Mouse (Mus musculus): ENCODE data around the gene Osbpl2.
A peak's percentile ranks its signal among the peaks of the same experiment; 100 is the strongest.

Gene Osbpl2

DNA sequence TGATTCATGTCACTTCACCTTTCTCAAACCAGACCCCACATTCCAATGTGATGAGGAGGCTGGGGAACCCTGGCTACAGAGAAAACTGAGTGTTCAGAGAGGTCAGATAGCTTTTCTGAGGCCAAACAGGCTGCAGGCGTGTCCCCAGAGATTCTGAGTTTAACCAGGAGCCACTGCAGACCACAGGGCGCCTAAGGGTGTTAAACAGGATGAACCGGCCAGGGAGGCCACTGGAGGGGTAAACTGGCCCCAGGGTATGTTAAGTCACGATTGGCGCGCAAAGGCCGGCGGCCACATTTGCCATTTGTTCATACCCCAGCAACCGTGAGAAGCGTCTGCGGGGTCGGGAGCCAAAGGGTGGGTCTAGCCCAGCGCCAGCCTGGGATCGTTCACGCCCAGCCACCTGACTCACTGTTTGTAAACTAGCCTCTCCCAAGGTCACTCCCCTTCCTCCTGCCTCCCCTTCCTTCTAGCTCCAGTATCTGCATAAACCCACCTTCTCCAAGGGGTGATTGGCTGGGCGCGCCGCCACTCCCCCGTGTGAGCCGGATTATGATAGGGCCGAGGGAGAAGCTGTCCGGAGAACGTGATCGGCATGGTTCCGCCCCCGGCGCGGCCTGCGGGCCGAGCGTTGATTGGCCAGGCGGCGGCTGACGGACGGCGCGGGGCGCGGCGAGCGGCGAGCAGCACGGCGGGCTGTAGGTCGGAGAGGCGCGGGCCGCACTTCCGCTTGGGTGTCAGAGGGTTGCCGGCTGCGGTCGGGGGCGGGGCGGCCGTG, at the start of gene Osbpl2:
Osbpl2 (plus strand) TSS at position 646 of the 778 bp plus-strand sequence.
- DNase-seq: peak; percentile 100

DNA sequence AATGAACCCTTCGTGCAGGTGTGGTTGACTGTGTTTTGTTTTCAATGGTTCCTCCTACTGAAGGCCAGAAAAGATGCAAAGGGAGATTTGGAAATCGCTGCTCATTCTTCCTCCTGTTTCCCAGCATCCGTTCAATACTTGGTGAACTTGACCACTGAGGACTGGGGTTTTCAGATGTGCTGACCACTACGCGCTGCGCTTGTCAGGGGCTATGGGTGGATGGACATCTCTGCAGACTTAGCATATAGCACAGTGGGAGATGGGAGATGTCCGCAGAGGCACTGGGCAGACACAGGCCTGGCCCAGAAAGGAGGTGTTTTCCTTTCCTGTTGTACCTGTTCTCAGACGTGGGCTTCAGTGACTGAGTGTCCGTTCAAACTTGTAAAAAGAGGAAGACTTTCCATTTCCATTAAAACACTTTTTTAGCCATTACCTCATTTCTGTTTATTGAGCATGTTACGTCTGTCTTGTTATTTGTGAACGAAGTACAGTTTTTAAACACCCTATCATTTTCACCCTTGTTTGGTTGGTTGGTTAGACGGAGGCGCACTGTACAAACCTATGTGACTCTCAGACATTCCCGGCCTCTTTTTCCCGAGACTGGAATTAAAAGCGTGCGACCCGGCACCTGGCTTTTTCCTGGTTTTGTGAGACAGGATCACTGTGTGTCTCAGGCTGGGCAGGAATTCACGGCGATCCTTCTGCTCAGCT, 49.2 kb upstream of the Osbpl2 start:
- no peak for DNase-seq

DNA sequence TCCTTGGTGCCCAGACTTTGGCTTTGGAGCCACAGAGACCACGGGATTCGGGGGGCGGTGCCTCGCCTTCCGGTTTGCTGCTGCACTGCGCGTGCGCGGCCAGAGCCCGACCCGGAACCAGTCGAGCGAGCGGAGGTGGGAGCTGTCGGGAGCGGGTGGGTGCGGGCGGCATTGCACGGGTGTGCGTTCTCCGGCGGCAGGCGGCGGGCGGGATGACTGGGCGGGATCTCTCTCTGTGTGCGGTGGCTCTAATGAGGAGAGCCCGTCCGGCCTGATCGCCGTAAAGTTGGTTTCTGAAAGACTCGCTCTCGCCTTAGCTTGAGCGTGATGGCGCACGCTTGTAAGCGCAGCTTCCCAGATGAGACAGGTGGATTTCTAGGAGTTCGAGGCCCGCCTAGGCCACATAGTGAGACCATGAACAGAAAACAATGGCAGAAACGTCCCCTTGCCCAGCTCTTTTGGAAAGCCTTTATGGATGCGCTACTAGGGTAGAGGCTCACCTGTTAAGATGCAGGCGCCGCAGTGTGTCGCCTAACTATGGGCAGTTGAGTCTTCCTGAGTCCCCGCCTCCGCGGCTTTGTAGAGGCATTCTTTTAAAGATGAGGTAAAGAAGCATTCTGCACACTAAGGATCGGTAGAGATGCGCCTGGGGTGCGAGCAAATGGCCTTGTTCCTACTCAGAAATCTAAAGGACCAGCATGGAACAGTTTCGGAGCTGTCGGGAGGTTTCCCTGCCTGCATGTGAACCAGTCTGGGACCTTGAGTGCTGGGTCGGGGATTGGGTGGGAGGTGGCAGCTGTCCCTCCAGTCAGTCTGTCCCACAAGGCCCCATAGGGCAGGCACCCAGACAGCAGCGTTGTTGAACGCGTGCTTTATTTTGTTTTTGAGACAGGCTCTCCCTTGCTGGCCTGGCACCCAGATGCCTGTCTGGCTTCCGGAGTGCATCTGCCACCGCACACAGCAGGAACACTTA, 48.3 kb upstream of the Osbpl2 start, which contains the start of gene Mtg2:
Mtg2 (plus strand) TSS at position 108 of the 973 bp plus-strand sequence.
- peak; percentile 96 for DNase-seq

DNA sequence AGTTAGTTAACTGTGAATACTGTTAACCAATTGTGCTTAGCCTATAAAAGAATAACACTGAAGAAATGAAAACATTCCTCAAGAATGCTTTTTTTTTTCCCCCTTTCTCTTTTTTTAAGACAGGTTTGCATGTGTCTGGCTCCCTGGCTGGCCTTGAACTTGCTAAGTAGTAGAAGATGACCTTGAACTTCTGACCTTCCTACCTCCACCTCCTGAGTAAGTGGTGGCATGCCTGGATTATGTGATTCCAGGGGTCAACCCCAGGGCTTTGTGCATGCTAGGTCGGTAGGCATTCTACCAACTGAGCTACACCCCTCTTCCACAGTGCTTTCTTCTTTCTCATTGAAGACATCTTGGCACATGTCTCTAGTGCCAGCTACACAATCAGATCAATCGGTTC, 47.4 kb upstream of the Osbpl2 start:
- DNase-seq: no peak

DNA sequence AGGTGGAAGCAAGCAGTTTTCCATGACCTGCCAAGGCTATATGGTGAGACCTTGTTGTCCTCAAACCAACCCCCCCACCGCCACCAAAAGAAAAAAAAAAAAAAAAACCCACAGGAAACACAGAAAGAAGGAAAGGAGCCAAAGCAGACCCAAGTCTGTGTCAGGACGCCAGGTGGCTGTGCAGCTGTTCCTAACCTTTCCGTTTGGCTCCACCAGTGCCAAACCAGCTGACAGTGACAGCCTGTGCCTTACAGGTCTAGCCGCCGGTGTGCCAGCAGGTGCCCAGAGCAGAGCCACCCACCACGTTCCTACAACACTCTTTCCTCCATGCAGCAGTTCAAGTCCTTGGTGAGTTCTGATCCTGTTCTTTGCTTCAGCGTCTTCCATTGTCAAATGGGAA, 46.2 kb upstream of the Osbpl2 start:
- DNase-seq: no peak

DNA sequence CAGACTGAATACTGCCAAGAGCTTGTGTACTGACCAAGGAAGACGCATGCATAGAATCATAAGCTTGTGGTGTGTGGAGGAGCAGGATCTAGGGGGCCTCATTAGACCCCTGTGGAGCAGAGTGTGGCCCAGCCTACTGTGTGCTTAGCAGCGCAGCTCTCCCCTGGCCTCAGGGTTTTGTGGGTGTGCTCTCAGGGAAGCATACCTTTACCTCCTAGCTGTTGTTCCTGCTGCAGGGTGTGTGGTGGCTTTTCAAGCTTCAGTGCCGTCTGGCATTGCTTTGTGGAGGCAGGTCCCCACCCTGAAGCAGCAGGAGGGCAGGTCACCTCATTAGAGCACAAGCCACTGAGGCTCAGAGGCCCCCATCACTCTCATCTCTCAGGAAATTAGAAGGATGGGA, 41.5 kb upstream of the Osbpl2 start:
- no peak for DNase-seq

DNA sequence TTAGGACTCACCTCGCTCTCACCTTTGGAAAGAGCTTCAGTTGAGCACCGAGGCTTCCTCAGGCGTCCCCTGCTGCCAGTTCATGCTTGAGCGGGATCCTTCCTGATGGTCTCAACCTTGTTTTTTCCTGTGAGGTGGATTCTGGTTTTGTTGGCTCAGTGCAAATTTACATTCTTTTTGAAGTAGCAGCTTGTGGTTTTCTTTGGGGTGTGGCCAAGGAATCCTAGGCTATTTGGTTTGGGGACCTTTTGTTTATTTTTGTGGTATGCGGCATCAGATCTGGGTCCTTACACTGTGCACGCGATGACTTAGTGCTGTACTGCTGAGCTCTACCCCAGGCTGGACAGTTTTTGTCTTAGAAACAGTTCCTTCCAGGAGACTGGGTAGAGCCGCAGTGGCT, 38.4 kb upstream of the Osbpl2 start:
- DNase-seq: no peak

DNA sequence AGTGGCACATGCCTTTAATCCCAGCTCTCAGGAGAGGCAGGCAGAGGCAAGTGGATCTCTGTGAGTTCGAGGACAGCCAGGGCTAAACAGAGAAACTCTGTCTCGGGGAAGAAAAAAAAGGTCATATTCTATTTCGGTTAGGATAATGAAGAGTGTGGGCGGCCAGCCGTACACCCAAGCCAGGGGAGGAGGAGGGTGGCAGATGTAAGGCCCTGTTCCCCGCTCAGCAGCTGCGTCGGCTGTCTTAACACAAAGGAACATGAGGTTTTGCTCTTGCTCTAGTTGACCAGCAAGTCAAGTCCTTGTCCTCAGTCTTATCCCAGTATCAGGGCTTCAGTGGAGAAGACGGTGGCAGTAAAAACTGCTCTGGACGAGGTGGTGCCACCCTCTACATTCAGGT, 36.0 kb upstream of the Osbpl2 start:
- DNase-seq: no peak

DNA sequence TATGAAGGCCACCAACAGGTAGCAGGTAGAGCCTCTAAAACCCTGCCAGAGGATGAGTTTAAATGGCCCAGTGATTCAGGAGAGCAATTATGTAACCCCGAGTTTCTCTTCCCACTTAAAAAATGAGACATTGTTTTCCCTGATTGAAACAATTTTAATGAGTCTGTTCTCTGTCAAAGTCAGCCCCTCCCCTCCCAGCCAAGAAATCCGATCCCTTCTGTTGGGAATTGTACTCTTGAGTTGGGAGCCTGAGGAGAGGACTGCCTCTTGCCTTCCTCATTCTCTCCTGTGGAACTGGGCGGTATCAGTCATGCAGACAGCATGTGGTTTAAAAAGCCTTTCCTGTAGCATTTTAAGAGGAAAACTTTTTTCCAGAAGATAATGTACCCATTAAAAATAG, 34.5 kb upstream of the Osbpl2 start:
- DNase-seq: no peak

DNA sequence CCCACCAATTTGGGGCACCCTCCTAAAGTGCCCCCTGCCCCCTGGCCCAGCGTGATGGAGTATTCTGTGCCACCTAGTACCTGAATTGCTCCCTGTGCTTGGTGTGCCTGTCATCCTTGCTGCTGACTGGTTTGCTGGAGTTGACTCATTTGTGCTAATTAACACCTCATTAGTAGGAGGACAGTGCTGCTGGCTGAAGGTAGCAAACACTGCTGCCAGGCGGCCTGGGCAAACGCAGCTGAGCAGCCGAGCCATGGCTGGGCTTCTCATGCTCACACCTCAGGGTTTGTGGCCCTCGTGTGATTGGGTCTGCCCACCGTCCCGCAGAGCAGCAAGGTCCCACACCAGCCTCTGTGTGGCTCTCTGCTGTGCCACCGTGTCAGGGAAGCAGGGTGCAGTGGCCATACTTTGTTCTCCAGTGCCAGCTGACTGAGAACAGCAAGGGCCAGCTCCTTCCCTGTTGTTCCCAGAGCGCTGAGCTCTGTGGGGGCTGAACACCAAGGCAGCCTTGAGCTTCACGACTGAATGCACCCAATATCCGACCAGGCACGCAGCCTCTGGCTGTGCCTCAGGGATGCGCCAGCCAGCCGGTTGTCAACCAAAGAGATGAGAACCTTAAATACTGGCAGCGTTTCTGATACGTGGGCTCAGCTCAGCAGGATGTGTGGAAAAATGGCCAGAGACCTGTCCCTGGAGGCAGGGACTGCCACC, 33.0 kb upstream of the Osbpl2 start:
- DNase-seq: no peak

DNA sequence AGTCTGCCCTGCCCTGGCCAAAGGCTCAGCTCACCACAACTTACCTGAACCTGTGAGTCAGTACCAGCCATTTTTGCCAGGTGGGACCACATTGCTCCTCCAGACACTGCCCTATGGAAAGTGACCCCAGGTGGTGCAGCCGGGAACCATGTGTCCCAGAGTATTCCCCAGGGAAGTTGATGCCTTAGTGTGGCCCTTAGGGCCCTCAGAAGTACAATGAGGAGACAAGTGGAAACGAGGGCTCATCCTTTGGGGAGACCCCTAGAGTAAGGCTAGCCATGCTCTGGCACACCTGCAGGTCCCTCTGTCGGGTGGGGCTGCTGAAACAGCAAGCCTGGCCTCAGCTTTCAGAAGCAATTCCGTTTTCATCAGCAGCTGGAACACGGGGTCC, 32.5 kb upstream of the Osbpl2 start:
- DNase-seq: no peak

DNA sequence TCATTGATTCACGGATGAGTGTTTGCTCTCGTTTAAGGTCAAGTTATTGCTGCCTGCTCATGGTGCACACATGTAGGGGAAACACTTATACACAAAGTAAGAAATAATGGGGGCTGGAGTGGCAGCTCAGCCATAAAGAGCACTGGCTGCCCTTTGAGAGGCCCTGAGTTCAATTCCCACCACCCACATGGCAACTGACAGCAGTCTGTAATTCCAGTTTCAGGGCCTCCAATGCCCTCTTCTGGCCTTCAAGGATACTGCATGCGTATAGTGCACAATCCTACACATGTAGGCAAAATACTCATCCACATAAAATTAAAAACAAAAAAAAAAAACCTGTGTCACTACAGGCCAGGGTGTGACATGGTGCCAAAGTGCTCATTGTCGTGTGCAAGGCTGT, 31.6 kb upstream of the Osbpl2 start:
- DNase-seq: no peak

DNA sequence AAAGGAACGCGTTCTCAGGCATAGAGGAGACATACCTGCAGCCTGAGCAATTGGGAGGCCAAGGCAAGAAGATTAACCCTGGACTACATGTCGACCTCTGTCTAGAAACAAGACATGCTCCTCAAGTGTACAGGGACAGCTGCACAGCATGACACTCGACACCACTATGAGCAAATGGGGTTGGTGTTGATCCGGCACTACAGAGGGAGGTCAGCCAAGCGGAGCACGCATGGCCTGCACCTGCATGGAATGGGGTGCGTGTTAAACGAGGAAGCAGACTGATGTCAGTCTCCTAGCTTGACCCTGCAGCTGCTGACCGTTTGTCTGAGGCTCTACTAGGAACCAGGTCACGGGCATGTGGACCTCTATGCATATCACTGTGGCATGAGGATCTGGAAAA, 28.8 kb upstream of the Osbpl2 start:
- no peak for DNase-seq

DNA sequence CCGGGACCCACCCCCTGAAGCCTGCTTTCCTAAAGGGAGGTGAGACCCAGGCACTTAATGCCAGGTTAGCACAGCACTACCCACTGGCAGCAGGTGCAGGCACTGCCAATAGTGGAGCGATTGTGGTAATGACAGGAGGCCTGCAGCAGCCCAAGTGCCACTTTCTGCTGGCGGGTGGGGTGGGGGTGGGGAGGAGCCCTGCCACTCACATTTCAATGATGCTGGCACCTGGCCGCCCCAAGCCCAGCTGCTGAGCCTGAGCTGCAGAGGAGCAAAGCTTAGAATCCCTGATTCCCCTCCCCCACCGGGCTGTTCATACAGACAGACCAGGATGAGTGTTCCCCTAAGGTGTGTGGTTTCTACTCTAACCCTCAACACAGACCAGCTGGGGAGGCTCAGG, 23.4 kb upstream of the Osbpl2 start:
- no peak for DNase-seq

DNA sequence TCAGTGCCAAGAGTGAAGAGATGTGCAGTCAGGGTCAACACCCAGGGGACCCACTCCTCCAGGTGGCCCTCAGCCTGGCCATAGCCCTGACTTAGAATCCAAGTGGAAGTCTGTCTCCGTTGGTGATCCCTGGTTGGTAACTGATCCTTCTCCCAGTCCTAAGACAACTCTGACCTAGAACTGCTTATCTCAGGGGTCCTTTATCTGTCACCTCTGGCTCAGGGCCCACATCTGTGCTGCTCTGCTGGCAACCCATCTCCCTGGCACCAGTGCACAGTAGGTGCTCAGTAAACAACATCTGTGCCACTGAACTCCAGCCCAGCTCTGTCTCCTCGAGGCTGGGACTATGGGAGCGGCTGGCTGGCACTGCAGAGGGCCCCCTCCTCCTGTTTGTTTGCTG, 21.5 kb upstream of the Osbpl2 start:
- DNase-seq: no peak

DNA sequence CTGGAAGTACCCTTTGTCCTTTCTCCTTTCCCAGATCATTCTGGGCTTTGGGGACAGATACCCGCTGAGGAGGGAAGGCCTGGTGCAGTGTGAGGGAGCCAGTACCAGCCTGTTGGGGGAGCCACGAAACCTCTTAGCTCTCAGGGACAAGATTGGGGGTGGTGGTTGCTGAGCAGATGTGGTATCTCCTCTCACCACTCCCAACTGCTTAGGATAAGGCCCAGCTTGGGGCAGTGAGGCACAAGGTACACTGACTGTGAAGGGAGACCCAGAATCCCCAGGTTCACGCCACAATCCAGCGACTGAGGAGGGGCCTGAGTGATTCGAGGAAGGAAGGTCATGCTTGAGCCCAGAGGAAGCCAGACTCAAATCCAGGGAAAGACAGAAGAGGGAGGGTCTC, 20.9 kb upstream of the Osbpl2 start:
- DNase-seq: no peak

DNA sequence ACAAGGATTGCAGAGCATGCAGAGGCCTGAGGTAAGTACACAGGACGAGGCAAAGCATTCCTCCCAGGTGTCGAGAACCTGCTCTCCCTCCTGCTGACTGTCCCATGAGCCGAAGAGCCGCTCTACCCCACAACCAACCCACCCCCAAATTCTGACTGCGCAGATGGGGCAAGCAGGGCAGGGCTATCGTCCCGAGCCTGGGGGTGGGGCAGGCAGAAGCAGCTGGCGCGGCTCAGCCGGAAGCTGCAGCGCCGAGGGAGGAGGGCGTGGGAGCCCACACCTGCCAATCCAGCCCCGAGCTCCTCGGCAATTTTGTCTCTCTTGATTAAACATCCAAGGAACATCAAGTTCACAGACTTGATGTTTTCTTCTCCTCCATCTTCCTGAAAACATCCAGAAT, 19.6 kb upstream of the Osbpl2 start:
- DNase-seq: no peak

DNA sequence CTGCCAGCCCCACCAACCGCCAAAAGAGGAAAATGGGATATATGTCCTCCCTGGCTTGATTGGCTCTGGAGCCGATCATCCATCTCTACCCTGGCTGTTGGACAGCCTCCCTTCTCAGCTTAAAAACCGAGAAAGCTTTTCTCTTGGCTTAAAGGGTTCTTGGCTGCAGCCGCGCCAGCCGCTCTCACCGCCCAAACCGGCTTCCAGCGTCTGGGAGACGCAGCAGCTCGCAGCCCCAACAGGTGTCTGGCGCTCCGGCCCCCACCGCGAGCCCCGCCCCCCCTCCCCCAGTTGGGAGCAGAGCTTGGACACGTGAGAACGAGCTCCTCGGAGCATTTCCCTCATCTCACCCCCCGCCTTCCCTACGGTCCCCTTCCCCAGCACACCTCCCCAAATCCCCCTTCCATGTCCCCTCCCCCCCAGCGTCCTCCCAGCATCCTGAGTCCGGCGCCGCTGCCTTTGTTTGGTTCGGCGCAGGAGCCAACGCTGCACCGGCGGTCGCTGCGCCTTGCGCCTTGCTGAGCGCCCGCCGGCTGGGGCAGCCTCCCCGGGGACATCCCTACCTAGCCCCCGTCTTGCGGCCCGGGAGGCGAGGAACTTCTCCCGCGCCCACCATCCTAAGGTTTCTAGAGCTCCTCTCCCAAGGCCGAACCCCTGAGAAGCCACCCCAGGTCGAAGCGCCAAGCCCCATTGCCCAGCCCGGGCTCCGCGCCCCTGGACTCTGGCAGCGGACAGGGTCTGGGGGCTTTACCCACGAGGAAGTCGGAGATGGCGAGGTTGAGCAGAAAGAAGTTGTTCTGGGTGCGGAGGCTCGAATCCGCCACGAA, 15.7 kb upstream of the Osbpl2 start:
- no peak for DNase-seq

DNA sequence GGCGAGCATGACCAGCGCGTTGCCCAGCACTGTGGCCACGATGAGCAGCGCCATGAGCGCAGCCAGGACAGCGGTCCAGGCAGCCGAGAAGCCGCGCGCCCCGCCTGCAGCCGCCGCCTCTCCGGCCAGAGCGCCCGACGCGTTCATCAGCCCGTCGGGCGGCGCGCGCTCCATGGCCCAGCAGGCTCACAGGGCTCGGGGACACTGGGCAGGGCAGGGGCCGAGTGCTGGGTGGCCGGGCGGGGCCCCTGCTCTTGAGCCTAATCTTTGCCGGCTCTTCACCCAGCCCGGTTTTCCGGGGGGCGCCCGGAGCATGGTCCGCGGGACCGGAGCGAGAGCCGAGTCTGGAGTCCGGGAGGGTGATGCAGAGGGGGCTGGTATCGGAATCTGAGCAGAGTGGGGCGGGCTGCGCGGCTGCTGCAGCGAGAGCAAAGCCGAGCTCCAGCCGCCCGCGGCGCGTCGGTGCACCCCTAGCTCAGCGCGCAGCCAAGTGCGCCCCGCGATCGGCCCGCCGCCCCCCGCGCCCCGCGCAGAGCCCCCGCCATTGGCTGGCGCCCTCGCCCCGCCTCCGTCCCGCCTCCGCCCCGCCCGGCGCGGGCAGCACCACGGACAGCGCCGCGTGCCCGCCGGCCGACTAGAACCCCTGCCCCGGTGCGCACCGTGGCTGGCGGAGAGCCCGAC, 15.0 kb upstream of the Osbpl2 start, which contains the start of gene Hrh3:
Hrh3 (minus strand) TSS at position 511 of the 681 bp plus-strand sequence.
- DNase-seq: peak; percentile 81

DNA sequence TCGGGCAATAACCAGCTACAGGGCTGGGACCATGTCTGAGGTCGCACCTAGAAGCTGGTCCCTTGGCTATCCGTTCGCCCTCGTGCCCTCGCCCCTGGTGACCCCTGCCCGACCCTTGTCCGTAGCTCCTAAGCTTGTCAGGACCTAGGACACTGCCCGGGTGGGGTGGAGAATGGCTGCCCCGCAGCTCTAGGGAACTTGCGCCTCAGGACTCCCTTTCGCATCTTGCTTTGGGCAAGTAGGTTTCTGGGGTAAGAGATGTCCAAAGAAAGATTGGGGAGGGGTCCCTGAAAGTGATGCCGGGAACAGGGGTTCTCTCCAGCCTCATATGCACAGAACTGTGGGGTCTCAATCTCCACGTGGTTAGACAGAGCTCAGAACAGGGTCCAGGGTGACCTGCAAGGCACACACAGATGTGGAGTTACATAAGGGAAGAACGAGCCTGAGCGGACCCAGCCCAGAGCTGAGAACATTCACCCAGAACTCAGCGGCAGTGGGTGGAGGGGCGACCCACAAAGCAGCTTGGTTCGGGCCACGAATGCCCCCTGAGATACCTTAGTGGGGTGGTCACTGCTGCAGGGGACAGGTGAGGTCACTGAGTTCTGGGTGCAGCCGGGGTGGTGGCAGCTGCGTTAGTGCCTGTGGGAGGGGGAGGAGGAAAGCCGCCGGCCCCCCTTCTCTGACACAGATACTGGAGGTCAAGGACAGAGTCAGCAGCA, 14.3 kb upstream of the Osbpl2 start:
- no peak for DNase-seq
